Mouse (Mus musculus) liver, embryonic 14 days (tissue): ENCODE measurements around the gene Bzw1. TPM values are rescaled to one million over a fixed set of nuclear protein-coding genes. Genes with fewer than 3 reads are reported as not detected.

Source experiments
- polyA plus RNA-seq: library from polyadenylated mRNA; depleted of rRNA; stranded (reverse); fragments of >200 nt; gene quantifications from 2 replicates; pipeline ENCODE4 v1.2.3, GENCODE M21; 2012; rRNA removed

Gene Bzw1
- 39.7 and 50.3 TPM in 2 replicates for polyA plus RNA-seq

DNA sequence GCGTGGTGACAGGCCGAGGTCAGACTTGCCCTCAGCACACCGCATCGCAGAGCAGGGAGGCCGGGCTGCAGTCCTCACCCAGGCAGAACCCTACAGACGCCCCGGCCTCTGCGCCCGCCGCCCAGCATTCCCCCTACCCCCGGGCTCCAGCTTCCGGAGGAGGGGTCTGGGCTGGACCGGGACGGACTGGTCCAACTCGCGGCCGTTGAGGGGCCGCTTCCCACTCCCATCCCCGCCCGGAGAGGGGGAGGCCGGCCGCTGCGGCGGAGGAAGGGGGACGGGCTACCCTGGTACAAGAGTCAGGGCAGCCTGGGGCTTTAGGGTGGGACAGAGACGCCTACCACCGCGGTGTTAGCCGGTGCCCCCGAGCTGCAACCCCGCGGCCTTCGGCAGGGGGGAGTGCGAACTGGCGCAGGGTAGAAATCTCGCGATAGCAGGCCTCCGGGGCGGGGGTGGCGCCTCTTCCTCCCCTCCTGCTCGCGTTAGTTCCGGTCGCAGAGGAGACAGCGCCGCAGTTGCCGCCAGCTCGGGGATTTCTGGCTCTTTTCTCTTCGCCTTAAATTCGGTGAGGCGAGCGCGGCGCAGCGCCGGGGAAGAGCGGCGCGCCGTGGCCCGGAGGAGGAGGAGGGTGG is at the start of gene Bzw1:
Gene Bzw1, plus strand, starts transcription at position 247 of the 632 bp plus-strand sequence.

DNA sequence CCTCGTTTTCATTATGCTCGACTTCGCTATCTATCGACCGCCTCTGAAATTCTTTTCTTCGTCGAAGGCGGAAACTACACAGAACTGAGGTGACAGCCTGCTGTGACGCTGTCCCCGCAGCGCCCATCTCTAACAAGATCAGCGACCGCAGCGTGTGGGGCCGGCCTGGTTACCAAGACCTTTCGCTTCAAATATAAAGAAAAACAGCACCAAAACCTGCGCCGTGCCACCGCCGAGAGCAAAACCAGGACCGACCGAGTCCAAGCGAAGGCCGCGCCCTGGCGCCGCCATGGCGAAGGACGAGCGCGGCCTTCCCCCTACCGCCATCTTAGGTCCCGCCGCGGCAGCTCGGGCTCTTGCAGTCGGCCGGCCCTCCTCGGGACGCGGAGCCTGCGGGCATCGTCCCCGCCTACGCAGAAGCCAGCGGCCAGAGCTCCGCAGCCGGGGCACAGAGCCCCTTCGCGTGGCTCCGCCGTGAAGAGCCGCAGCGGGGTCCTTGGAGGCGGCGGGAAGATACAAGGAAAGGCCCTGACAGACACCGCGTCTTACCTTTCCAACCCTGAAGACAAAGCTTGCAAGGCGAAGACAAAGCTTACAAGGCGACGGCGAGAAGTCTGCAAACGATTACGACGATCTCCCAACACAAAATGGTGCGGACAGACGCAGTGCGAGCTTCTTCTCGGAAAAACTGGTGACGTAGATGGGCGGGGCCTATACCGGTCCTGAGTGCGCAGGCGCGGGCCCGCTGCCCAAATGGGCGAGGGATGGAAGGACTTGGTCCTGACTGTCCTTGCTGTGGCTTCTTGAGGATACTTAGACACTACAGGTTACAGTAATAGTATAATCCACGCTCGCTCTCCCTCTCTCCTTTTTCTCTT is 30.9 kb downstream of the Bzw1 start, which contains the start of gene Clk1:
Gene Clk1, minus strand, starts transcription at position 696 of the 878 bp plus-strand sequence.

DNA sequence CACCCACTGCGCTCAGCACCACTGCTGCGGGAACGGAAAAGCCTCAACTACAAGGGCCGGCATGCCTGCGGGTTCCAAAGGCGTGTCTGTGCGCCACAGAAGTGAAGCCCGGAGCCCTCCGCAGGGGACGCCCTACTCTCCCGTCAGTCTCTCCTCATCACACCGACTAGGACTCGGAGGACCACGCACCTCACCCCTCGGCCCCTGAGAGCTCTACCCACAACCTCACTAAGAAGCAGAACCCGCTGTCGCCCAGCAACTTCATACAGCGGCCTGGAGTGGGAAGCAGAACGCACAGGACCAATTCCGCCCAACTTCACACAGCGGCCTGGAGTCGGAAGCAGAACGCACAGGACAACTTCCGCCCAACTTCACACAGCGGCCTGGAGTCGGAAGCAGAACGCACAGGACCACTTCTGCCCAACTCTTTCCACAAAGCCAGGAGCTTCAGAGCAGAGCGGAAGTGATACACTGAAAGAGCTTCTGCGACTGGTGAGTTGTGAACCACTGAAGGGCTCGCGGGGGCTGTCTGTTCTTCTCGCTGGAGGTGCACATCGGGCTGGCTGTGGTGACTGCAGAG is 52.5 kb downstream of the Bzw1 start, which contains the start of the genes Nif3l1 and Ppil3:
Gene Nif3l1, plus strand, starts transcription at position 9 of the 580 bp plus-strand sequence.
Gene Ppil3, minus strand, starts transcription at position 344 of the 580 bp plus-strand sequence.

Other genes with a start within 250 kb of the Bzw1 start
- 0.09 and 0.17 TPM in 2 replicates for gene Aox4, start 182.5 kb upstream of the Bzw1 start, polyA plus RNA-seq
- 0.01 and 0.02 TPM in 2 replicates for gene Aox2, start 114.6 kb upstream of the Bzw1 start, polyA plus RNA-seq
- gene Clk1, start 31.2 kb downstream of the Bzw1 start, polyA plus RNA-seq, result 98.2 and 115 TPM in 2 replicates
- gene Nif3l1, start 52.3 kb downstream of the Bzw1 start, polyA plus RNA-seq, result 9.8 and 11.2 TPM in 2 replicates
- 21.4 and 22.5 TPM in 2 replicates for gene Ppil3, start 52.6 kb downstream of the Bzw1 start, polyA plus RNA-seq
- gene Orc2, start 112.2 kb downstream of the Bzw1 start, polyA plus RNA-seq, result 23.6 and 25.6 TPM in 2 replicates
- gene Fam126b, start 193.4 kb downstream of the Bzw1 start, polyA plus RNA-seq, result 1.2 and 1.3 TPM in 2 replicates
- gene Ndufb3, start 193.5 kb downstream of the Bzw1 start, polyA plus RNA-seq, result 100 and 101 TPM in 2 replicates